Mouse (Mus musculus): ENCODE measurements around the gene Ap1g1. TPM values are rescaled to one million over a fixed set of nuclear protein-coding genes. Genes with fewer than 3 reads are reported as not detected.

Ap1g1 gene
- polyA plus RNA-seq, 1 experiment from 2014 or later = 19.4 TPM

GRCm38 (mm10) chr8:109907376-109907775 is 129.0 kb downstream of the Ap1g1 start:
- H3K36me3 ChIP-seq (ENCODE audit: control insufficient read depth, insufficient read depth) = peaks cover 33% of the 10 kb centered on the region
- H3K27me3 ChIP-seq (ENCODE audit: control insufficient read depth, insufficient read depth, low read depth, low read length) = no peaks in the 10 kb centered on the region
- ATAC-seq (ENCODE audit: low read depth) = no peak
- no peak overlapping the region for H3K9ac ChIP-seq (ENCODE audit: low read depth, low read length)
- H3K9me3 ChIP-seq (replicated peaks; ENCODE audit: control insufficient read depth, low read length) = no peaks in the 10 kb centered on the region
- H3K4me2 ChIP-seq (ENCODE audit: low read depth, low read length) = no peak overlapping the region
- 91% methylated on average over 4 of the region's 4 CpGs for WGBS (ENCODE audit: insufficient replicate concordance)
- H3K27ac ChIP-seq (ENCODE audit: low read length) = no peak overlapping the region
- no peaks in the 10 kb centered on the region for H3K4me1 ChIP-seq (ENCODE audit: control insufficient read depth, low read depth, low read length)
- no peak overlapping the region for H3K4me3 ChIP-seq (ENCODE audit: low read depth, low read length)

Other genes starting within 250 kb of the Ap1g1 start
- 10.4 and 10.5 TPM in 2 replicates for gene Dhx38, start 212.7 kb upstream of the Ap1g1 start, polyA plus RNA-seq (2015; fragmentation: Nextera tagmentation; extraction: Ambion mirVana)
- 10.3 TPM in 2 replicates for gene Txnl4b, start 212.7 kb upstream of the Ap1g1 start, polyA plus RNA-seq (2015; fragmentation: Nextera tagmentation; extraction: Ambion mirVana)
- gene Hp, start 199.4 kb upstream of the Ap1g1 start, polyA plus RNA-seq (2015; fragmentation: Nextera tagmentation; extraction: Ambion mirVana) = 199 and 246 TPM in 2 replicates
- gene Dhodh, start 169.9 kb upstream of the Ap1g1 start, polyA plus RNA-seq (2015; fragmentation: Nextera tagmentation; extraction: Ambion mirVana) = 16.0 and 16.4 TPM in 2 replicates
- gene Pkd1l3, start 164.0 kb upstream of the Ap1g1 start, polyA plus RNA-seq (2015; fragmentation: Nextera tagmentation; extraction: Ambion mirVana) = 0.37 and 0.48 TPM in 2 replicates
- 37.2 and 38.9 TPM in 2 replicates for gene Ist1, start 85.3 kb upstream of the Ap1g1 start, polyA plus RNA-seq (2015; fragmentation: Nextera tagmentation; extraction: Ambion mirVana)
- 4.9 and 5.3 TPM in 2 replicates for gene Zfp821, start 73.0 kb upstream of the Ap1g1 start, polyA plus RNA-seq (2015; fragmentation: Nextera tagmentation; extraction: Ambion mirVana)
- 2.8 and 3.2 TPM in 2 replicates for gene Atxn1l, start 40.8 kb upstream of the Ap1g1 start, polyA plus RNA-seq (2015; fragmentation: Nextera tagmentation; extraction: Ambion mirVana)
- gene Phlpp2, start 90.0 kb downstream of the Ap1g1 start, polyA plus RNA-seq (2015; fragmentation: Nextera tagmentation; extraction: Ambion mirVana) = 3.3 and 3.4 TPM in 2 replicates
- gene Marveld3, start 183.6 kb downstream of the Ap1g1 start, polyA plus RNA-seq (2015; fragmentation: Nextera tagmentation; extraction: Ambion mirVana) = 0.51 TPM in 1 of 2 replicates, not detected in the other
- gene Tat, start 211.9 kb downstream of the Ap1g1 start, polyA plus RNA-seq (2015; fragmentation: Nextera tagmentation; extraction: Ambion mirVana) = 0.35 and 0.45 TPM in 2 replicates